Mouse (Mus musculus) kidney, adult 18-20 months (tissue): ENCODE measurements around the gene Fam129b.
A peak's percentile ranks its signal among the peaks of the same experiment; 100 is the strongest.
"Not testable (repeated sequence)": the region's sequence is repeated elsewhere in the genome, so short reads cannot be mapped to it uniquely, and the experiment has no call there.

Experiments used
- DNase-seq: peaks from one replicate; pipeline ENCODE4 v3.0.0; 2021

Fam129b gene

DNA sequence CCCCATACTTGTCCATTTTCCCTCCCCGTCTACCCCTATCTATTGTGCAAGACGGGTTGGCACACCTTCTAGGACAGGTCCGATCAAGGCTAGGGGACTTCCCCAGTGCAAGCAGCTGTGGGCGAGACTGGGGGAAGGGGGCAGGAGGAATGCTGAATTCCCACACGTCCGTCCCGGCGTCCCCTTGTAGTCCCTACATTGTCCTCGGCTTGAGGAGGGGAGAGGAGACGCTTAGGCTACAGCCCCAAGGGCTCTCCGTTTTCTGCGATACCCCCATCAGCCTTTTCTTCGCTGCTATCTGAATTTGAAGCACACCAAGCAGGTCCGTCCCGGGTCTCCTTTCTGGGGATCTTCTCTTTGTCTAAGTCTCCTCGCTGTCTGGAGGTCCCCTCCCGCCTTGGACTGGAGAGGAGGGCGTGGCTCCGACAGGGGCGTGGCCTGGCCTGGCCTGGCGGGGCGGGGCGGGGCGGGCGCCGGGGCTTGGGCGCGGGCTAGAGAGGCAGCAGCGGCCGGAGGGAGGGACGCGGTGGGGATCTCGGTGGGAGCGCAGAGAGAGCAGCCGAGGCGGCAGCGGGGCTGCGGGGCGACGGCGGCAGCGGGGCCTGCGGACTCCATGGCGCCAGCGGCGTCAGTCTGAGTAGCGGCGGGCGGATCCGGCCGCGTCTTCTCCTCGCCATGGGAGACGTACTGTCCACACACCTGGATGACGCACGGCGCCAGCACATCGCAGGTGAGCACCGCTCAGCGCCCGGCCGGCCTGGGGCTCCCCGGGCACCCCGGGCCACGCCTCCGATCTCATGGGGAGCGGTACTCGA is at the start of gene Fam129b:
Fam129b (plus strand) TSS at position 440 of the 815 bp plus-strand sequence.
- peak; percentile 88 for DNase-seq

GRCm38 (mm10) chr2:32828979-32829676 is 46.8 kb upstream of the Fam129b start:
- DNase-seq: no peak

GRCm38 (mm10) chr2:32834496-32834895 is 41.4 kb upstream of the Fam129b start:
- DNase-seq: peak; percentile 49

- no peak for DNase-seq
These were observed 40.3 kb upstream of the Fam129b start for GRCm38 (mm10) chr2:32835588-32835987.

DNA sequence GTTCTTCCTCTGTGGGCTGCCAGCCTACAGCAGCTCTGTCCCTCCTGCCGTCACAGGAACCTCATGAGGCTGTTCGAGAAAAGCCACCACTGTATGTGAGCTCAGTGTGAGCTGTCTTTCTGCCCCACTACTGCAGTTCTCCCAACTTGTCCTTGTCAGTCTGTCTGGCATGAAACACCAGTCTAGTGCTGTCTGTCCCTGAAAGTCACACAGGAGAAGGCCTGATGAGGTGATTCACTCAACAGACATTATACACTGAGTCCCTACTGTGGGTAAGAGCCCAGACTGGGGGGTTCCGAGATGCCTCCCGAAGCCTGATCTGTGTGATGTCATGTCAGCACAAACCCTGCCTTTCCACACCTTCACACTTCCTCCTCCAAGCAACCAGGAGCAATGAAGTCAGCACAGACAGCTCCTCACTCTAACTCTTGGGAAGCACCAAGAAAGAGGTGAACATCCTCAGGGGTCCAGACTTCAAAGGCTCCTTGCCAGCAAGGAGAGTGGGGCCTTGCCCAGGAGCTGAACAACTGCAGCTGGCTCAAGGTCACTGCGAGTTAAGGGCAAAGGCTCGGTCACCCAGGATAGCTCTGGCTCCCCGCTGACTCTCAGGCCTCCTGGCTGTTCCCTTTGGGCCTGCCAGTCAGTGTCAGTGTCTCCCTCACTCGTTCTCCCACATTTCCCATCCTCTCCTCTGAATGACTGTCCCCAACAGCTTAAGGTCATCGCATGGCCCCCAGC is 37.6 kb upstream of the Fam129b start:
- DNase-seq: no peak

GRCm38 (mm10) chr2:32839261-32839660 is 36.7 kb upstream of the Fam129b start:
- DNase-seq: no peak

- DNase-seq: no peak
These were observed 34.8 kb upstream of the Fam129b start for GRCm38 (mm10) chr2:32841099-32841498.

- no peak for DNase-seq
These were observed 33.4 kb upstream of the Fam129b start for GRCm38 (mm10) chr2:32842558-32842957.

DNA sequence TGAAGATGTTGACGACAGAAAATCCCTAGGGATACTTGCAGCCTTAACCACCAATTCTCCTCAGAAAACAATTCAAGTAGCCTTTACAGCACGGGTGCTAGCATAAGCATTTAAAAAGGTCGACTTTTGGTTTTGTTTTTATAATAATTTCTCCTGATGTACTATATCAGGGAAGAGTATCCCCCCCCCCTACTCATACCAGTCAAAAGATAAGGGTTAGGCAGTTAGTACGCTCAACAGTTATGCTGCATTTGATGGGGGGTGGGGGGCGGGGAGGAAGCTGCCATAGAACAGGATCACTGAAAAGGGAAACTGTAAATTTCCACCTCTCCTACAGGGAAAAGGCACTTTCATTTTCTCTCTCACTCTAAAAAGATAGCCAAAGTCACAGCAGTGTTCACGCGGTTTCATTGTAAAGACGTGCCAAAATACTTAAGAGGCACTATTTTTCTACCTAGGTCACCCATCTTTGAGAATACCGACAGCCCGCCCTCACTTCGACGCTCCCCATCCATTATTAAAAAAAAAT is 30.3 kb upstream of the Fam129b start:
- no peak for DNase-seq

DNA sequence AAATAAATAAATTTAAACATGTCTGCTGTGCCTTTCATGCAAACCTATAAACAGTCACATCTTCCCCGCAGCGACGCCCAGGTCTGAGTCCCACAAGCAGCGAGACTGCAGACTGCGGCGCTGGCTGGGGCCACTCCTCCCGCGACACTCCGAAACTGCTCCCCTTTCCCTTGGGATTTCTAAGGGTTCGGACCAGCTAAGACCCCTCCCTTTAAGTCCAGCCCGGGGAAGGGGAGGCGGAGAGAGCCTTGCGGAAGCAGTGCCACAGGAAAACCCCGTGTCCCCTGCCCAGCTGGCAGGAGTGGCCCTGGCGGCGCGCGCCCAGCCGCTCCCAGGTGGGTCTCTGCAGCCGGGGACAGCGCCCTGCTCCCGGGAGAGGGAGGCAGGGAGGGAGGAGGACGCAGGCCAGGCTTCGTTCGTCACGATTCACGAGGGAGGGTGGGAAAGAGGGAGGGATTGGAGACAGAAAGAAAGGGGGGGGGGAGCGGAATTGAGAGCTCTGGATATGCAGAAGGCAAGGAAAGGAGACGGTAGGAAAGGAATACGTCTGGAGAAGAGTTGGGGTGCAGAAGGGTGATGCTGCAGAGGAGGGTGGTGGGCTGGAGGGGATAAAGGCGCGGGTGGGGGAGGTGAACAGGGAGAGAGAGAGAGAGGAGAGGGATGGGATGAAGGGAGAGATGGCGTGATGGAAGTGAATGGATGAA is 29.7 kb upstream of the Fam129b start:
- DNase-seq: peak; percentile 56

GRCm38 (mm10) chr2:32846805-32847467 is 29.0 kb upstream of the Fam129b start, which contains the start of gene Stxbp1:
TSS of gene Stxbp1 (minus strand) at chr2:32847245.
- peak; percentile 90 for DNase-seq

- DNase-seq: no peak
These were observed 28.5 kb upstream of the Fam129b start for GRCm38 (mm10) chr2:32847468-32847821.

GRCm38 (mm10) chr2:32852156-32852555 is 23.8 kb upstream of the Fam129b start:
- DNase-seq: peak; percentile 59

DNA sequence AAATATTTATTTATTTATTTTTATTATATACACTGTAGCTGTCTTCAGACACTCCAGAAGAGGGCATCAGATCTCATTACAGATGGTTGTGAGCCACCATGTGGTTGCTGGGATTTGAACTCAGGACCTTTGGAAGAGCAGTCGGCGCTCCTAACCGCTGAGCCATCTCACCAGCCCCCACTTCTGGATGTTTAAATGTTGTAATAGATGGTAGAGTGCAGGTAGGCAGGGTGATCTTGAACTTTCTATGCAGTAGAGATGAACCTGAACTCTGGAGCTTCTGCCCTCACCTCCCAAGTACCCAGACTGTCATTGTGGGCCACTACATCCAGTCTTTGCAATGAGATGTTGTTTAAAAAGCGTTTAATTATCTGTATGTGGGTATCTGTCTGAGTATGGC is 22.2 kb upstream of the Fam129b start:
- not testable (repeated sequence) for DNase-seq

DNA sequence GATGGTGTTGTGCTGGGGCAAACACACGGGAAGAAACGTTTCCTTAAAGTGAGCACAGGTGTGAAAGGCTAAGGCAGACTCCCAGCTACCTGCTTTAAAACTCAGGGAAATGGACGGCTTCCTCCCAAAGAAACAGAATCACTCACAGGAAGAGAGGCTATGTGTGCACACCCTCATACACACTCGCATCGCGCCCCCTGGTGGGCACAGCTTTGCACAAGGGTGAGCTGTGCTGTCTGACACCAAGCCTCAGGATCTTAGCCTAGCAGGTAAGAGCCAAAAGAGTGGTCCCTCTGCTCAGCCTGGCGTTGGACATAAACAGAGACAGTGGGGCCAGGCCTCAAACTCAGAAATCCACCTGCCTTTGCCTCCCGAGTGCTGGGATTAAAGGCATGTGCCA is 21.7 kb upstream of the Fam129b start:
- peak; percentile 92 for DNase-seq

DNA sequence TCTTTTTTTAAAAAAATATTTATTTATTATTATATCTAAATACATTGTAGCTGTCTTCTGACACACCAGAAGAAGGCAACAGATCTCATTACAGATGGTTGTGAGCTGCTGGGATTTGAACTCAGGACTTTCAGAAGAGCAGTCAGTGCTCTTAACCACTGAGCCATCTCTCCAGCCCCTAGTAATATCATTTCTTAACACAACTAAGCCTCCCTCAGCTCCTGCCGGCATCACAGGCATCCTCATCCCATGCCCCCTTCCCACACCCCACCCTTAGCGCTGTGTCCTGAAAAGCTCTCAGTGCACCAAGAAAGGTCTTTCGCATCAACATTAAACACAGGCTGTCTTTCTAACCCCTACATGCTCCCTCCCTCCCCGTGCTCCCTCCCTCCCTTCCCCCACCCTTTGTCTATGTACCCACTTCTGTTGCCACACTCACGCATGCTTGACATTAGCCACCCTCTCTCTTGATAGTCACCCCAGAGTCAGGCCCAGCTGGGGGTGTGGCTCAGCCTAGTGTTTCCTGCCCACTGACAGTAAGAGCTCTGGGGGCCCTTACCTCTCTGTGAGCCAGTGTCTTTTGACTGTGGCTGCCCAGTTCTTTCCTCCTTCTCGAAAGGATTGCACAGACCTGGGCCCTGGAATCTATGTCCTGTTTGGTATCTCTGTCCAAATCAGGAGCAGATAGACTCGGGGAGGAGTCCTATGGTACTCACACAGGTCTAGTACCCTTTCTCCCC is 20.7 kb upstream of the Fam129b start:
- DNase-seq: no peak

GRCm38 (mm10) chr2:32855790-32856465 is 20.0 kb upstream of the Fam129b start:
- no peak for DNase-seq

- peak; percentile 75 for DNase-seq
These were observed 18.3 kb upstream of the Fam129b start for GRCm38 (mm10) chr2:32857584-32857983.

GRCm38 (mm10) chr2:32859010-32859621 is 16.8 kb upstream of the Fam129b start:
- DNase-seq: peak; percentile 65

DNA sequence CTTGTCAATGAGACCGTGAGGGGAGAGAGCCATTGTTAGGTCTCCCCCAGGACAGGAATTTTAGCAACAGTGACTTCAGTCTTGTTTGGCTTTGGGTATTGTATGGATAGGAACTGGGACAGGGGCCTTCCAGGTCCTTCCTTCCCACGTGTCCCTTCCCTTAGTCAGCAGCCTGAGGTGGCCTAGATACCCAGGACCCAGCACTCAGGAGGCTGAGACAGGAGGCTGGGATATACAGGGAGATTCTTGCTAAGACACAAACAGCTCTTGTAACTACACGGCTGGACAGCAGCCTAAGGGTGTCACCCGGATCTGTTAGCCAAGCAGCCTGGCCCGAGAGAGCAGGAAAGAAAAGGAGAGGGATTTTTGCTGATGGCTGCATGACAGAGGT is 16.3 kb upstream of the Fam129b start:
- DNase-seq: no peak
